Mouse (Mus musculus) layer of hippocampus, postnatal 10 days (tissue): Measurements from ENCODE around the gene 1700066M21Rik. TPM values are rescaled to one million over a fixed set of nuclear protein-coding genes. Genes with fewer than 3 reads are reported as not detected.

Source experiments
- DNase-seq, 2 experiments: peaks; one replicate each; pipeline ENCODE4 v3.0.0; 2021; ENCODE audit warnings: low spot score in 2 of 2
- long read RNA-seq: library from polyadenylated mRNA; stranded (forward); transcript quantifications from one replicate; pipeline ENCODE4 v2.0.0, GENCODE M21; 2023
- total RNA-seq, 2 experiments: library from RNA; stranded (reverse); gene quantifications; 2 replicates each; pipeline ENCODE4 v1.2.3; 2021

The 1700066M21Rik gene
- 10 to 100 TPM; 19.9 to 21.5 TPM for total RNA-seq
- long read RNA-seq, transcript 1700066M21Rik-201 (2 exons, 3,008 nt): major isoform, 7 of 19 reads
- long read RNA-seq, partial matches to known transcripts: 0 of 19 reads
- long read RNA-seq, other reads (novel, unspliced or antisense): 12 of 19 reads

- peak; percentile 95 to 96 for DNase-seq
These were observed at the start of gene 1700066M21Rik for GRCm38 (mm10) chr1:57377376-57378341. 1700066M21Rik (plus strand) TSS chr1:57377620.

- DNase-seq: no peak
These were observed 47.9 kb upstream of the 1700066M21Rik start for GRCm38 (mm10) chr1:57329285-57330093.

- peak; percentile 27 to 37 for DNase-seq
These were observed 47.2 kb upstream of the 1700066M21Rik start for GRCm38 (mm10) chr1:57330228-57330627.

DNA sequence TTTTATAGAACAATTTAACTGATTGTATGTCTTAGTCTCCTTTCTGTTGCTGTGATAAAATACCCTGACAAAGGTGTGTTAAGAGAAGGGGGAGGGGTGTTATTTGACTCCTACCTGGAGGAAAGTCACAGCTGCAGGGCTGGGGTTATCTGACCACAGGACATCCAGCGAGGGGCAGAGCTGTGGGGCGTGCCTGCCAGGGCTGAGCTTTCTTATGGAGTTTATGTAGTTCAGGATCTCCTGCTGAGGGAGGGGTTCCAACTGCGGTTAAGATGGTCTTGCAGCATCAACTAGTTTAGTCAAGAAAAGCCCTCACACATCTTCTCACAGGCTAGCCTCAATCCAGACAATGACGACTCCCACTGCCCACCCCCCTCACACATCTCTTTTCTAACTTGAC, 45.4 kb upstream of the 1700066M21Rik start:
- DNase-seq: no peak

DNA sequence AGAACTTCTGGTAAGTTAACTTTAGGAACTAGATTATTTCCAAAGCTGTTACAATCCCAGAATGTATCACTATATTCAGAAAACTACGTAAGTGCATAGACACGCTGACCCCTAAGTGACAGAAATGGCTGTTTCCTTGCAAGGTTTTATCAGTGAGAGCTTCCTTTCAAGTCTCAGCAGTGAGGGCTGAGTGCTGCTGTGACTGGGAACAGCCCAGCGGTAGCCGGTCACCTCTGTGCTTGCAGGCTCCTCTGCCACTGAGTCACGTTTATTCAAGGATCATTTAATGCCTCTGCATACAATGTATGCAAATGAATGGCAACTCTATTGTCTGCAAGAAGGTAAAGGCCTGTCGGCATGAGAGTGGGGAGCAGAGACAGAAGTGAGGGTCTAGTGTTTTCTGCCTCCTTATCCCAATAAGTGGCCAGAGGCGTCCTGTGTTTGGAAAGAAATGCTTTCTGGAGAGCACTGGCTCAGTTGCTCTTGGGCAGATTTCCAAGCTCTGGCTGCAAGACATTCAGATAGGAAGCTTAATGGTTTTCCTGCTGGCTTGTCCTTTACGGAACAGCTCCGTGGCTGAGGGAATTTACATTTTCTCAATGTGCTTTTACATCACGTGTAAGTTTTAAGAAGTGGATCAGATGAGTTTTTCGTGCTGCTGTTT, 43.7 kb upstream of the 1700066M21Rik start:
- DNase-seq: peak in 1 of 2 experiments; percentile 22

- DNase-seq: no peak
These were observed 42.2 kb upstream of the 1700066M21Rik start for GRCm38 (mm10) chr1:57335200-57335599.

- no peak for DNase-seq
These were observed 38.1 kb upstream of the 1700066M21Rik start for GRCm38 (mm10) chr1:57339156-57339796.

GRCm38 (mm10) chr1:57341197-57341596, 36.2 kb upstream of the 1700066M21Rik start:
- DNase-seq: no peak

DNA sequence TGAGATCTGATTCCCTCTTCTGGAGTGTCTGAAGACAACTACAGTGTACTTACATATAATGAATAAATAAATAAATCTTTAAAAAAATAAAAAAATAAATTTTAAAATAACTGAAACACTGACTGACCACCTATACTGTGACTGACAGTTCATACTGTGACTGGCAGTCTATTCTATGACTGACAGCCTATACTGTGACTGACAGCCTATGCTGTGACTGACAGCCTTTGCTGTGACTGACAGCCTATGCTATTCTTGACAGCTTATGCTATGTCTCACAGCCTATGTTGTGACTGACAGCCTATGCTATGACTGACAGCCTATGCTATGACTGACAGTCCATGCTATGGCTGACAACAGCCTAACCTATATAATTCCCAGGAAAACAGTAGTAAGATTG, 29.9 kb upstream of the 1700066M21Rik start:
- no peak for DNase-seq

- DNase-seq: no peak
These were observed 25.5 kb upstream of the 1700066M21Rik start for GRCm38 (mm10) chr1:57351941-57352340.

DNA sequence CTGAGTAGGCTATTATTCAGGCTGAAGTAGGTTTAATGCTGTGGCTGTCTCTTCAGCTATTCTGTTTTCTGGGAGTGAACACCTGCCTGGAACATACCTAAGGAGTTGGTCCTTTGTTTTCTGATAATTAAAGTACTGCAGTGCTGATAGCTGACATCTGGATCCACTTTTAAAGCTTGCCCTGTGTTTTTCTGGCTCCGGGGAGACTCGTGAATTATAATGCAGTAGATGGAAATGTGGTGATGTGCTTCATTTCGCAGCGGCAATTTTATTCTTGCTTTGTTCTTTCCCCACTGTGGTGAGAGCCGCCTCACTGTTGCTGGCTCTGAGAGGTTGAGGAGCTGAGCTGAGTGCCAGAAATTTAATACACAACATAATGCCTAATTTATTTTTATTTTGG, 18.9 kb upstream of the 1700066M21Rik start:
- DNase-seq: no peak

- DNase-seq: no peak
These were observed 10.0 kb upstream of the 1700066M21Rik start for GRCm38 (mm10) chr1:57367446-57367845.

- DNase-seq: no peak
These were observed 8.3 kb upstream of the 1700066M21Rik start for GRCm38 (mm10) chr1:57369111-57369510.

- no peak for DNase-seq
These were observed 7.0 kb upstream of the 1700066M21Rik start for GRCm38 (mm10) chr1:57370451-57370850.

DNA sequence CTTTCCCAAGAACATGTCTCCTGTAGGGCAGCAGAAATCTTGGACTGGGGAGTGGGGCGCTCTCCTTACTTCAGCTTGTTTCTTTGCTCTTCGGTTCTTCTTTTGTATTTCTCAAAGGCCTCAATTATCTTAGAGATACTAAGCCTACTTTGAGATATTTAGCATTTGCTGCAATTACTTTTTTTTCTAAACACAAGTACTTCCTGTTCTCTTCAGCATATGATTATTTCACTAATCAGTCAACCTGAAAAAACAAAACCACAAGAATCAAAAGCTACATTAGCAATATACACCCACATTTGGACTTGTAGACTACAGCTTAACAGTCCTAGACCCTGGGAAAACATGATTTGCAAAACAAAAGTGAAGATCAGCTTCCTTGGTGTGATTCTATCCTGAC, 2.1 kb upstream of the 1700066M21Rik start:
- no peak for DNase-seq

DNA sequence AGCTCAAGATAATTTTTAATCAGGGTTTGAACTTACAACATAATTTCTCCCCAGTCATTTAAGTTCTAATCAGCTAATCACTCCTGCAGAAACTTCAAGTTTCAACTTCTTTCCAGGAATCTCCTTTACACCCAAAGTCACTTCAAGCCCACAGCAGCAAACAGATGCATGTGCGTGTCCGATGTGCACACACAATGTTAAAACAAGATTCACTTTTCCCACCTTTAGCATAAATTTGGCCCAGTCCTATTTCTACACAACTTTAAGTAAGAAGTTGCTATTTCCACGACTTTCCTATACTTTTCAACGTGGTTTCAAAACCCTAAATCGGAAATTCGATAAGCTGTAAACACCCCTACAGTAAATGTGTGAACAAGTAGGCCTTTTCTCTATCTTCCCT, 614 bp upstream of the 1700066M21Rik start:
- DNase-seq: no peak

DNA sequence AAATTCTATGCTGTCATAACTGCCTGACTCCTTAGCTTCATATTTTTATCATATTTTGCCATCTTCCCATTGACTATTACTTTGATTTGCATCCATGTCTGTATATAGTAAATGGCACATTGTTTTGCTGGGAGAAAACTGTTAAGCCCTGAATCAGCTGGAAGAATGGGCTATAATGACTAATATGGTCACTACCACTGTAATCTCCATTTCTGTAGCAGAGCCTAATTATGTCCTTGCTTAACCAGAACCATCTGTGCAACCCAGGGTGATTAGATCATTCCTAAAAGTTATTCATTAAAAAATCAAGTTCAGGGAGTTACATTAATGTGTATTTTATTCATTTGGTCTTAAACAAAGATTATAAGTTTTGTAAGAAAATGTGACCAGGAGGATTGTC, 9.1 kb downstream of the 1700066M21Rik start:
- DNase-seq: no peak

- DNase-seq: peak; percentile 69 to 78
These were observed 10.5 kb downstream of the 1700066M21Rik start for GRCm38 (mm10) chr1:57387876-57388275.

- DNase-seq: no peak
These were observed 11.2 kb downstream of the 1700066M21Rik start for GRCm38 (mm10) chr1:57388402-57389155.
